11 mouse cellular contexts compared by ENCODE assay signal in the genomic region with DNA sequence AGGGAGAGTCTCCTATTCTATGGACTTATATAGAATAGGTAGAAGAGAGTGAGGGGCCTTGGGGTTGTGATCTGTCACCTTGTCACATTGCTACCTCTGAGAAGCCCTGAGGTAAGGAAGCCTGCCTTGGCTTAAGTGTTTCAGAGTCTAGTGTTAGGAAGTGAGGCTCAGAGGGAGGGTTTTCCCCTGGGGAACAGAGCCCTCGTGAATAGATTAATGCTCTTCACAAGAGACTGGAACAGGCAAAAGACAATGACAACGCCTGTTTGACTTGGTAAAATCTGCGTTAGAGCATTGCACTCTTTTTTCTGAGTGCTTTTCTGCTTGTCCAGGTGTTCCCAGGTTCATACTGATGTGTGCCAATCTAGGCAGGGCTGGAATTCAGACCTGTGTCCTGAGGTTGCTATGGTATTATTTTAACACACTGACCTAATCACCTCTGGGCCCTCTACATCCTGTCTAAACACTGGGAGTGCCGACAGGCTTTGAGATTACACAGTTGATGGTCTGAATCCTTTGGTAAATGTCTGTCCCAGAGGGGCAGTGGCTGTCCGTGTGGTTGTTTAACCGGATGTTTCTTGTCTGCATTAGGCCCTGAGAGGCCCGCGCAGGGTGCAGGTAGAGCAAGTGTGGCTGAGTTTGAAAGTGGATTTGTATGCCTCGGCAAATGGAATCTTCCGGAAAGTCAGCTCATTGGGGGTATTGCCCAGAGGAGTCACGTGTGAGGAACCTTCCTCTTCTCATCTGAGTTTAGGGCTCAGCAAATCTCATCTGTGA.
A peak's percentile ranks its signal among the peaks of the same experiment; 100 is the strongest.
DNase-seq lines count a peak whose midpoint lies in the region; ATAC-seq and TF ChIP-seq lines count a peak whose summit lies in the region.
"Had no signal": no experiment of that assay in that cellular context is flagged by ENCODE, and none has a peak within 500 bp of the region (broad histone marks: within the 10 kb centered on the region; RNA-seq: fewer than 3 reads in every experiment).

No protein-coding gene starts in this region.

- ATAC-seq in forebrain, embryonic 13.5 days = no peak
- ATAC-seq in limb, embryonic 12.5 days (ENCODE audit: insufficient number of reproducible peaks, insufficient read depth, low FRiP score, low TSS enrichment, low read depth) = no peak
- ATAC-seq in stomach, embryonic 14.5 days (ENCODE audit: insufficient number of reproducible peaks, insufficient read depth, low FRiP score, low read depth) = peak; percentile 49; the same call in 1 of the 2 replicates
- no peak for ATAC-seq in granulocyte monocyte progenitor cell, adult 5-6 weeks (replicated peaks; ENCODE audit: poor library complexity, severe bottlenecking)

- no peak overlapping the region for H3K9ac ChIP-seq in forebrain, embryonic 13.5 days
- H3K9ac ChIP-seq in limb, embryonic 12.5 days (replicated peaks) = no peak overlapping the region
- H3K9ac ChIP-seq in stomach, embryonic 14.5 days (replicated peaks; ENCODE audit: low read depth, low read length) = no peak overlapping the region
- H3K9ac ChIP-seq: hindbrain, embryonic 14.5 days had no signal

- no peak for DNase-seq in forebrain, embryonic 10.5 days (ENCODE audit: extremely low spot score, low spot score)
- no peak for DNase-seq in left cerebral cortex, adult 2 months (ENCODE audit: extremely low spot score in 1 of 2, low spot score in 2 of 2)
- no peak for DNase-seq in left cerebral cortex, adult 8-10 months (ENCODE audit: low spot score in 2 of 2)
- no peak for DNase-seq in cerebellum, adult 11 months
- DNase-seq: cerebellum, adult 11-12 months had no signal

- H3K27me3 ChIP-seq in forebrain, embryonic 10.5 days (ENCODE audit: poor library complexity, severe bottlenecking) = no peaks in the 10 kb centered on the region
- no peaks in the 10 kb centered on the region for H3K27me3 ChIP-seq in forebrain, embryonic 13.5 days
- no peaks in the 10 kb centered on the region for H3K27me3 ChIP-seq in limb, embryonic 12.5 days
- H3K27me3 ChIP-seq in stomach, embryonic 14.5 days (ENCODE audit: control insufficient read depth, insufficient read depth, low read length) = no peaks in the 10 kb centered on the region

- H3K9me3 ChIP-seq in forebrain, embryonic 10.5 days = no peaks in the 10 kb centered on the region
- no peaks in the 10 kb centered on the region for H3K9me3 ChIP-seq in forebrain, embryonic 13.5 days (replicated peaks)
- H3K9me3 ChIP-seq in limb, embryonic 12.5 days = no peaks in the 10 kb centered on the region
- H3K9me3 ChIP-seq in stomach, embryonic 14.5 days (ENCODE audit: control insufficient read depth, low read depth, low read length) = no peaks in the 10 kb centered on the region
- H3K9me3 ChIP-seq: megakaryocyte, embryonic 14.5 days had no signal

- intact Hi-C loops in left cerebral cortex, adult 2 months (cut with DNase I) = no loop called here

- no peak overlapping the region for H3K4me3 ChIP-seq in forebrain, embryonic 10.5 days
- H3K4me3 ChIP-seq in forebrain, embryonic 13.5 days = no peak overlapping the region
- no peak overlapping the region for H3K4me3 ChIP-seq in left cerebral cortex, adult 2 months
- H3K4me3 ChIP-seq in limb, embryonic 12.5 days (replicated peaks) = no peak overlapping the region
- H3K4me3 ChIP-seq in stomach, embryonic 14.5 days (ENCODE audit: low read depth, low read length) = no peak overlapping the region
- H3K4me3 ChIP-seq: megakaryocyte, embryonic 14.5 days had no signal

- H3K27ac ChIP-seq in forebrain, embryonic 10.5 days = peak overlapping the region; percentile 35; the same call in 1 of the 2 replicates
- no peak overlapping the region for H3K27ac ChIP-seq in forebrain, embryonic 13.5 days
- H3K27ac ChIP-seq in left cerebral cortex, adult 2 months = peak overlapping the region; percentile 4; the same call in 1 of the 2 replicates
- 0 out of 2 replicates have a peak overlapping the region, but pooled peaks have one; percentile 25 for H3K27ac ChIP-seq in limb, embryonic 12.5 days
- H3K27ac ChIP-seq in stomach, embryonic 14.5 days (ENCODE audit: low read length) = peak overlapping the region; percentile 7; the same call in 1 of the 2 replicates
- H3K27ac ChIP-seq: hindbrain, embryonic 14.5 days had no signal

- TF ChIP-seq CTCF in left cerebral cortex, adult 2 months (IDR thresholded peaks at IDR 0.05) = no peak

- 71% methylated on average over 11 of the region's 11 CpGs for WGBS in forebrain, embryonic 10.5 days
- 77% methylated on average over 11 of the region's 11 CpGs for WGBS in forebrain, embryonic 13.5 days
- WGBS in limb, embryonic 12.5 days = 55% methylated on average over 11 of the region's 11 CpGs
- 12% methylated on average over 11 of the region's 11 CpGs for WGBS in stomach, embryonic 14.5 days

- peaks cover 24% of the 10 kb centered on the region for H3K4me1 ChIP-seq in forebrain, embryonic 10.5 days
- H3K4me1 ChIP-seq in forebrain, embryonic 13.5 days = 0 out of 2 replicates have a peak, but pooled peaks cover 11% of the 10 kb centered on the region
- H3K4me1 ChIP-seq in limb, embryonic 12.5 days (replicated peaks) = peaks cover 13% of the 10 kb centered on the region
- H3K4me1 ChIP-seq in stomach, embryonic 14.5 days (ENCODE audit: control insufficient read depth, insufficient read depth, low read length) = peaks cover 17% of the 10 kb centered on the region

- H3K4me2 ChIP-seq in forebrain, embryonic 13.5 days = no peak overlapping the region
- no peak overlapping the region for H3K4me2 ChIP-seq in limb, embryonic 12.5 days
- no peak overlapping the region for H3K4me2 ChIP-seq in stomach, embryonic 14.5 days (replicated peaks; ENCODE audit: low read depth, low read length)
- H3K4me2 ChIP-seq: hindbrain, embryonic 14.5 days had no signal

- no peaks in the 10 kb centered on the region for H3K36me3 ChIP-seq in forebrain, embryonic 10.5 days (replicated peaks)
- H3K36me3 ChIP-seq in forebrain, embryonic 13.5 days (ENCODE audit: poor library complexity, severe bottlenecking) = no peaks in the 10 kb centered on the region
- H3K36me3 ChIP-seq in limb, embryonic 12.5 days = no peaks in the 10 kb centered on the region
- H3K36me3 ChIP-seq in stomach, embryonic 14.5 days (ENCODE audit: control insufficient read depth, insufficient read depth, low read length) = no peaks in the 10 kb centered on the region
